Mouse (Mus musculus): ENCODE data around the gene Mex3b. TPM values are rescaled to one million over a fixed set of nuclear protein-coding genes. Genes with fewer than 3 reads are reported as not detected.

Gene Mex3b
- total and polyA plus RNA-seq, 3 experiments, result 2.0 to 4.2 TPM; not detected in 1

- H3K9me3 ChIP-seq (replicated peaks; ENCODE audit: insufficient read depth, low read length), result no peaks in the 10 kb centered on the region
- H3K4me1 ChIP-seq (ENCODE audit: control insufficient read depth in 1 of 2, insufficient read depth in 2 of 2, low read length in 2 of 2), result peaks cover 0 to 3% of the 10 kb centered on the region in 2 experiments; a peak in 1 of 4 replicates
- H3K79me2 ChIP-seq (ENCODE audit: control insufficient read depth, insufficient read depth, low read length, poor library complexity), result no peaks in the 10 kb centered on the region
- no peak overlapping the region for H3K4me3 ChIP-seq (ENCODE audit: control insufficient read depth in 1 of 2, insufficient read depth in 1 of 2, low read depth in 2 of 2, low read length in 2 of 2)
- DNase-seq (ENCODE audit: low read depth, low spot score), result no peak
- peaks cover 0 to 2% of the 10 kb centered on the region in 2 experiments; a peak in 2 of 4 replicates for H3K27me3 ChIP-seq (ENCODE audit: control insufficient read depth in 1 of 2, insufficient read depth in 2 of 2, low read length in 2 of 2)
- TF ChIP-seq SMC3 (IDR thresholded peaks at IDR 0.05; ENCODE audit: low read depth, low read length), result no peak
- TF ChIP-seq POLR2AphosphoS5 (IDR thresholded peaks at IDR 0.05; ENCODE audit: borderline replicate concordance, low read depth, low read length), result no peak
- no peak for TF ChIP-seq TBP (IDR thresholded peaks at IDR 0.05; ENCODE audit: low read depth, low read length)
- TF ChIP-seq RAD21 (IDR thresholded peaks at IDR 0.05; ENCODE audit: low read depth, low read length), result no peak
- no peak for TF ChIP-seq USF1 (IDR thresholded peaks at IDR 0.05; ENCODE audit: low read depth, low read length)
- TF ChIP-seq BHLHE40 (IDR thresholded peaks at IDR 0.05; ENCODE audit: borderline replicate concordance, low read depth, low read length), result no peak
- TF ChIP-seq ZNF384 (IDR thresholded peaks at IDR 0.05; ENCODE audit: low read depth, low read length), result no peak
- TF ChIP-seq MEF2A (IDR thresholded peaks at IDR 0.05; ENCODE audit: extremely low read depth, insufficient replicate concordance, low read depth, low read length, poor library complexity, severe bottlenecking), result no peak
- peaks cover 0 to 2% of the 10 kb centered on the region in 2 experiments; a peak in 1 of 4 replicates for H3K36me3 ChIP-seq (ENCODE audit: control insufficient read depth in 1 of 2, insufficient read depth in 2 of 2, low read length in 2 of 2)
- no peak overlapping the region for H3K9ac ChIP-seq (ENCODE audit: control insufficient read depth, low read depth, low read length, poor library complexity, severe bottlenecking)
- H3K27ac ChIP-seq (ENCODE audit: control insufficient read depth, low read depth, low read length), result no peak overlapping the region
Measured at GRCm38 (mm10) chr7:82860626-82861025, 6.5 kb upstream of the Mex3b start.

DNA sequence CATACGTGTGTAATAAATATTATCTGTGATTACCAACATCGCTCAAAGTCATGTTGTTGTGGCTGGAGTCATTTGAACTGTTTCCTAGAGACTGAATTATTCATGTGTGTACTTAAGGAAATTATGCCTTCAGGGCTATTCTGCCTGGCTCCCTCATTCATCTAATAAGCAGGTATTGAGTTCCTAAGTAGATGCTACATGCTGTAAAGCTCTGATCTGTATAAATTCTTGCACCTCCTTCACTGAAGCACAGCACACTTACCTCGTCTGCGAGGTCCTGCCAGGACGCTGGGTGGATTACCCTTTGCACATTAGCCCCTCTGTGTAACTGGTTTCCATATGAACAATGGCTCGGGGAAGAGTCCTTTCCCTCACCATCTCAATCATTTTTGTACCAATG is 3.8 kb upstream of the Mex3b start:
- H3K27me3 ChIP-seq (ENCODE audit: control insufficient read depth in 1 of 2, insufficient read depth in 2 of 2, low read length in 2 of 2), result peaks cover 0 to 2% of the 10 kb centered on the region in 2 experiments; a peak in 2 of 4 replicates
- TF ChIP-seq GABPA (IDR thresholded peaks at IDR 0.05; ENCODE audit: low read depth, low read length) (no peak), MYC (IDR thresholded peaks at IDR 0.05; ENCODE audit: low read depth, low read length) (no peak), EP300 (IDR thresholded peaks at IDR 0.05; ENCODE audit: low read depth in 1 of 2, low read length in 2 of 2) (no peak), RCOR1 (IDR thresholded peaks at IDR 0.05; ENCODE audit: low read depth, low read length) (no peak), MAZ (IDR thresholded peaks at IDR 0.05; ENCODE audit: low read depth, low read length) (no peak), KAT2A (conservative IDR thresholded peaks at IDR 0.05; ENCODE audit: low read depth, low read length) (no peak), RAD21 (IDR thresholded peaks at IDR 0.05; ENCODE audit: low read depth, low read length) (no peak), ELF1 (IDR thresholded peaks at IDR 0.05; ENCODE audit: low read depth, low read length) (no peak), MXI1 (IDR thresholded peaks at IDR 0.05; ENCODE audit: low read depth, low read length) (no peak), E2F4 (IDR thresholded peaks at IDR 0.05; ENCODE audit: borderline replicate concordance, low read depth, low read length) (no peak), TBP (IDR thresholded peaks at IDR 0.05; ENCODE audit: low read depth, low read length) (no peak), UBTF (IDR thresholded peaks at IDR 0.05; ENCODE audit: borderline replicate concordance, insufficient read depth, low read depth, low read length) (no peak), CHD2 (IDR thresholded peaks at IDR 0.05; ENCODE audit: low read length) (no peak), ZMIZ1 (IDR thresholded peaks at IDR 0.05; ENCODE audit: low read depth, low read length) (no peak), ETS1 (IDR thresholded peaks at IDR 0.05; ENCODE audit: low read depth, low read length) (no peak), USF2 (IDR thresholded peaks at IDR 0.05; ENCODE audit: borderline replicate concordance in 1 of 2, insufficient read depth in 1 of 2, low read depth in 1 of 2, low read length in 2 of 2) (no peak)
- H3K9me3 ChIP-seq (replicated peaks; ENCODE audit: insufficient read depth, low read length), result no peaks in the 10 kb centered on the region
- no peak for DNase-seq (ENCODE audit: low read depth, low spot score)
- no peak overlapping the region for H3K4me3 ChIP-seq (ENCODE audit: control insufficient read depth in 1 of 2, insufficient read depth in 1 of 2, low read depth in 2 of 2, low read length in 2 of 2)
- peaks cover 0 to 2% of the 10 kb centered on the region in 2 experiments; a peak in 1 of 4 replicates for H3K36me3 ChIP-seq (ENCODE audit: control insufficient read depth in 1 of 2, insufficient read depth in 2 of 2, low read length in 2 of 2)
- H3K4me1 ChIP-seq (ENCODE audit: control insufficient read depth in 1 of 2, insufficient read depth in 2 of 2, low read length in 2 of 2), result peaks cover 0 to 3% of the 10 kb centered on the region in 2 experiments; a peak in 1 of 4 replicates
- peaks cover 5% of the 10 kb centered on the region; the same call in 1 of the 2 replicates for H3K79me2 ChIP-seq (ENCODE audit: control insufficient read depth, insufficient read depth, low read length, poor library complexity)
- H3K9ac ChIP-seq (ENCODE audit: control insufficient read depth, low read depth, low read length, poor library complexity, severe bottlenecking), result no peak overlapping the region
- no peak overlapping the region for H3K27ac ChIP-seq (ENCODE audit: control insufficient read depth, low read depth, low read length)

Data from MEL (cell line).